Mouse (Mus musculus) neural tube, embryonic 11.5 days (tissue): Measurements from ENCODE around the gene Btf3l4. TPM values are rescaled to one million over a fixed set of nuclear protein-coding genes. Genes with fewer than 3 reads are reported as not detected.
A peak's percentile ranks its signal among the peaks of the same experiment; 100 is the strongest.

Source experiments
- ATAC-seq: fragments of 200-750 bp; cut with Nextera tagmentation; 2 replicates; pipeline ENCODE4 v1.8.0; 2017; ENCODE audit warnings: moderate number of reproducible peaks, mild to moderate bottlenecking, moderate TSS enrichment, moderate library complexity; ENCODE audit not compliant: insufficient read depth, low FRiP score, low TSS enrichment
- DNase-seq: peaks from one replicate; pipeline ENCODE4 v3.0.0-alpha.2; 2015; ENCODE audit warnings: low spot score
- H3K27ac ChIP-seq: fragments of 300-500 bp; sonication (generic); 2 replicates; pipeline ENCODE4 v1.5.1; 2014; ENCODE audit warnings: low read depth, mild to moderate bottlenecking, low read length
- H3K27me3 ChIP-seq: fragments of 300-500 bp; sonication (generic); 2 replicates; pipeline ENCODE4 v1.6.1; 2014; ENCODE audit warnings: mild to moderate bottlenecking, low read length, mixed read lengths; ENCODE audit not compliant: control insufficient read depth, insufficient read depth
- H3K36me3 ChIP-seq: fragments of 300-500 bp; sonication (generic); 2 replicates; pipeline ENCODE4 v1.6.1; 2014; ENCODE audit warnings: mild to moderate bottlenecking, low read length, moderate library complexity, mixed read lengths; ENCODE audit not compliant: control insufficient read depth, insufficient read depth
- H3K4me1 ChIP-seq: fragments of 300-500 bp; sonication (generic); 2 replicates; pipeline ENCODE4 v1.6.1; 2014; ENCODE audit warnings: low read length, mixed read lengths; ENCODE audit not compliant: control insufficient read depth, insufficient read depth
- H3K4me2 ChIP-seq: fragments of 300-500 bp; sonication (generic); 2 replicates; pipeline ENCODE4 v1.6.1; 2014; ENCODE audit warnings: low read depth, mild to moderate bottlenecking, moderate library complexity
- H3K4me3 ChIP-seq: fragments of 300-500 bp; sonication (generic); 2 replicates; pipeline ENCODE4 v1.5.1; 2014; ENCODE audit warnings: low read depth, low read length
- H3K9ac ChIP-seq: fragments of 300-500 bp; sonication (generic); 2 replicates; pipeline ENCODE4 v1.6.1; 2014; ENCODE audit warnings: mild to moderate bottlenecking, low read length
- H3K9me3 ChIP-seq: fragments of 300-500 bp; sonication (generic); 2 replicates; pipeline ENCODE4 v1.6.1; 2016; ENCODE audit warnings: low read length; ENCODE audit not compliant: control insufficient read depth
- WGBS: fragments of 180-500 bp; shearing (Covaris S2); extraction: QIAGEN DNeasy Blood & Tissue Kit; methylation state at CpG from one replicate; pipeline ENCODE4 v1.1.7; 2014; 5-methylcytosine and 5-hydroxymethylcytosine counted together
- polyA plus RNA-seq: library from polyadenylated mRNA; unstranded; fragments of >200 nt; fragmentation: Nextera tagmentation; extraction: Ambion mirVana; gene quantifications from 2 replicates; pipeline ENCODE4 v1.2.1, GENCODE M21; 2014

Gene Btf3l4
- polyA plus RNA-seq, 1 experiment from 2014 or later = 235 TPM

DNA sequence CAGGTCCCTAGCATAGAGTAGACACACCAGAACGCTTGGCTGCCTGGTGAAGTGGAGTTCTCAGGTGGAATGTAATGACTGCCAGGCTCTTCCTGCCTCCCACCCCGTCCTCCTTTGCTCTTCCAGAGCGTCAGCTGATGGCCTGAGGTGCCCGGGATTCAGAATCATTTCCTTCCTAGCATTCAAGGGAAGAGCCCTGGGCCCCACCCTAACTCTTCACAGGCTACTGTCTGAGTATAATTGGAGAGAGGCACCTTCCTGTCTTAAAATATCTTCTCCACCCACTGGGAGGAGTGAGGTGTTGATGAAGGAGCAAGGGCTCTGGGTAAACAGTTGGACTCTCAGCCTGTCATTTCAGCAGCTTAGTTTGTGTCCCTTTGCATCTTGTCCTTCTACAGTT is 36.7 kb downstream of the Btf3l4 start:
- DNase-seq (no peak), ATAC-seq (no peak)
- 0 out of 2 replicates have a peak, but pooled peaks cover 2% of the 10 kb centered on the region for H3K4me1 ChIP-seq
- no peaks in the 10 kb centered on the region for H3K9me3 ChIP-seq
- H3K9ac ChIP-seq = no peak overlapping the region
- H3K36me3 ChIP-seq = no peaks in the 10 kb centered on the region
- no peak overlapping the region for H3K27ac ChIP-seq
- H3K4me2 ChIP-seq = no peak overlapping the region
- whole genome bisulfite sequencing = 38% methylated on average over 4 of the region's 4 CpGs
- H3K4me3 ChIP-seq = no peak overlapping the region
- no peaks in the 10 kb centered on the region for H3K27me3 ChIP-seq

DNA sequence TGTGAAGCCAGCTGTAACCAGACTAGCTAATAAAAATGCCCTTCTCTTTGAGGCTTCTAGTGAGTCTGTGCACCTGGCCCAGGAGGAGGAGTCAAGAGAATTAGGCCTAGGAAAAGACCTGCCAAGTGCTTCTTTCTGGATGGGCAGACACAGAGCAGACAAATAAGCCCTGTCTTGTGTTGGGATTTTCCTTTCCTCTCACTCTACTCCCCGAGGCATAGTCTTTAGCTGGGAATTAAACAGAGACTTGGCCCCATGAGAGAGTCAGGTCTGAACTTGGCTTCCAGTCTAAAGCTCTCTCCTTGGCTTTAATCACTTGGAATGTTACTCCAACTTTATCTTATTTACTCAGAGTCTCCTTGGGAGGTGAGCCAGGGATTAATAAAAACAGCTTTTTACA is 39.5 kb downstream of the Btf3l4 start:
- ATAC-seq = no peak

DNA sequence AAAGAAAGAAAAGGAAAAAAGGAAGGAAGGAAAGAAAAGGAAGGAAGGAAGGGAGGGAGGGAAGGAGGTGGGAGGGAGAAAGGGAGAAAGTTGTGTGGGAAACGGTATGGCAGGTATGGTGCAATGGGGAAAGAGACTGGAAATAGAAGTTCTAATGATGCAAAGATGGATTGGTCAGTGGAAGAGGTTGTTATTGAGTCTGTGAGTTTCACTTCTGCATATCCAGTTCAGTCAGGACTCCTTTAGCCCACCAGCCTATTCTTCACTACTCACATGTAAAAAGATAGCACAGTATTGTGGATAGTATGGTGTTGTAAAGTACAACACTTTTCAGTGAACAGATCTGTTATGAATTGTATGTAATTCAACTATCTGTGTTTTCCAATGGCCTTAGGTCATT is 42.9 kb downstream of the Btf3l4 start:
- no peaks in the 10 kb centered on the region for H3K36me3 ChIP-seq
- ATAC-seq = no peak
- WGBS = 74% methylated on average over 1 of the region's 1 CpGs

More for the DNA sequence above, 39.5 kb downstream of the Btf3l4 start:
- H3K27me3 ChIP-seq = no peaks in the 10 kb centered on the region
- H3K27ac ChIP-seq = no peak overlapping the region
- 0 out of 2 replicates have a peak, but pooled peaks cover 2% of the 10 kb centered on the region for H3K4me1 ChIP-seq
- H3K4me2 ChIP-seq = no peak overlapping the region
- DNase-seq = no peak
- H3K9ac ChIP-seq = no peak overlapping the region
- 68% methylated on average over 1 of the region's 1 CpGs for WGBS
- H3K4me3 ChIP-seq = no peak overlapping the region
- H3K36me3 ChIP-seq = no peaks in the 10 kb centered on the region
- no peaks in the 10 kb centered on the region for H3K9me3 ChIP-seq

DNA sequence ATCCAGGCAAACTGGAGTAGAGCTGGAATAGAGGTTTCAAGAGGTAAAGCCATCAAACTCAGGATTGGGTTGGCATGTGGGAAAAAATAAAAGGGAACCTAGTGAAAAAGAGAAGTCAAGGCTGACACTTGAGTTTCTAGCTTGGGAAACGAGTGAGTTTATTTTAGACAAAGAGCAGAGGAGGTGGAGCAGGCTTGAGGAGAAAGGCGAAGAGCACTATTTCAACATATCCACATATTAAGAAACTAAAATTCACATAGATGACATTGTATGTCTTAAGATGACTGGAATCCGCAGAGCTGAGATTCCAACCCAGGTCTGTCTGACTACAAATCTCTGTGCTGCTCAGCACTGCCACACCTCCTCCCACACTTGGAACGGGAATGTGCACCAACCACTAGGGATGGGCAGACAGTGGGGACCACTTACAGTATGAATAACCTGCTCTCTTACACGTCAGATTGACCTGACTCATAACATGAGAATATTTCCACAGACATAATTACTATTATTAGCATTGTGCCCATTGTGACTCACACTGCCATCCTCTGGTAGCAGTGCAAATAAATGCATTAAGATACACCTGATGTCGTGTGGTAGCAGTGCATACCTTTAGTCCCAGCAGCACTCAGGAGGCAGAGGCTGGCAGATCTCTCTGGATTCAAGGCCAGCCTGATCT is 44.0 kb downstream of the Btf3l4 start:
- Histone ChIP-seq H3K4me2 (no peak overlapping the region), H3K4me3 (no peak overlapping the region), H3K36me3 (no peaks in the 10 kb centered on the region), H3K4me1 (no peaks in the 10 kb centered on the region), H3K27ac (no peak overlapping the region), H3K27me3 (no peaks in the 10 kb centered on the region), H3K9ac (no peak overlapping the region), H3K9me3 (no peaks in the 10 kb centered on the region)
- ATAC-seq (no peak), DNase-seq (no peak)
- 81% methylated on average over 6 of the region's 6 CpGs for WGBS

More for the DNA sequence above, 42.9 kb downstream of the Btf3l4 start:
- Histone ChIP-seq H3K27ac (no peak overlapping the region), H3K9ac (no peak overlapping the region), H3K4me2 (no peak overlapping the region), H3K27me3 (no peaks in the 10 kb centered on the region), H3K4me1 (no peaks in the 10 kb centered on the region), H3K4me3 (no peak overlapping the region), H3K9me3 (no peaks in the 10 kb centered on the region)
- DNase-seq = no peak

DNA sequence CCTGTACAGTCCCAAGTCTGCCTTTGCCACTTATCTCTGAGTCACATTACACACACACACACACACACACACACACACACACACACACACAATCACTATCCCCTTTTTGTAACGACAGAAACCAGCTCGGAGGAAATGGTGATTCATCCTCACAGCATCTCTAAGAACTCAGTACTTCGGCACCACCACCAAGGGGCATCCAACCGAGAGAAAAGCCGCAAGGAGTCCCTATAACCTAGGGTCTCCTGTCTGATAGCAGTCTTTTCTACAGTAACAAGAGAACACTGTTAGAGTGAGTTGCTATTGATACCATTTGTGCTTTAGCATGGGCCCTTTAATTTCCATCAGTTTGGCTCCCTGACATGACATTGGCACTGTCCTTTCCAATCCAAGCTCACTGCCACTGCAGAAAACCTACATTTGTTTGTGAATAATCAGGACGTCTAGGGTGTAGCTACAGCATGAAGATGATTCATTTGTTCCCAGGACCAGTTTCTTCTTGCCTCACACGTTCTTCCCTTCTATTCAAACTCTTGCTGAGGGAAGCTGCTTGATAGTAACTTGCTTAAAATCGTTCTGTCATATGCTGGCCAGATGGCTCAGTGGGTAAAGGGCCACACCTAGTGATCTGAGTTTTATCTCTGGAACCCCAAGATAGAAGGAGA is 50.9 kb downstream of the Btf3l4 start:
- Histone ChIP-seq H3K9ac (no peak overlapping the region), H3K4me1 (no peaks in the 10 kb centered on the region), H3K36me3 (no peaks in the 10 kb centered on the region), H3K27ac (no peak overlapping the region), H3K27me3 (no peaks in the 10 kb centered on the region), H3K9me3 (no peaks in the 10 kb centered on the region), H3K4me2 (no peak overlapping the region), H3K4me3 (no peak overlapping the region)
- ATAC-seq (no peak), DNase-seq (no peak)
- 36% methylated on average over 8 of the region's 8 CpGs for WGBS

DNA sequence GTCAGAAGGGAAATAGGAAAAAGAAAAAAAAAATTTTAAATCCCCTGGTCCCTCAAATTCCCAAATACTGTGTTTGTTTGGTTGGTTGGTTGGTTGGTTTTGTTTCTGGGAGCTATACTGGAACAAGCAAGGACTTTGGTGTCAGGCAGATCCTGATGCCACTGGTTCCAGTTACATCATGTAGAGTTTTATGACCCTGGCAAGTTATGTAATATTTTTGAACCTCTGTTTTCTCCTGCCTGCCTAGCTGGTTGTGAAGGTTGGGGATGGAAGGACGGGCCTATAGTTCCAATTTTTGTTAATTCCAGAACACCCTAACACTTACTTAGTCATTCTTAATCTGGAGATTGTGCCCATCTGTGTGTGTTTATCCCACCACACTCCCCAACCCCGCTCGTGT is 51.8 kb downstream of the Btf3l4 start:
- DNase-seq (no peak), ATAC-seq (no peak)
- Histone ChIP-seq H3K4me2 (no peak overlapping the region), H3K4me1 (no peaks in the 10 kb centered on the region), H3K9me3 (no peaks in the 10 kb centered on the region), H3K27me3 (no peaks in the 10 kb centered on the region), H3K36me3 (no peaks in the 10 kb centered on the region), H3K27ac (no peak overlapping the region), H3K4me3 (no peak overlapping the region), H3K9ac (no peak overlapping the region)
- 76% methylated on average over 3 of the region's 3 CpGs for WGBS

DNA sequence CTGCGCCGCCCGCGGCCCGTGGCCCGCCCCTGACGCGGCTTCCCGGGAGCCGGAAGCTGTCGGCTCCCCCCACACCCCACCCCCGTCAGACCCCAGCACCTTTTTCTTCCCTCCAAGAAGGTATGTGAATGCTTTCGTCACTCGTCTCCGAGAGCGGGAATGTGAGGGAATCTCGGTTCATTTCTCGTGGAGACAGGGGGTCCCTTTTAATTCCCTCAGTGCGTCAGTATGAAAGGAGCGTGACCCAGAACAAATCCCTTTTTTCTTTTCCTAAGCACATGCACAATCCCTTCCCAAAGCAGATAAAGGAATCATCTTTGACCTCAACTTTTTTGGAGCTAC is 52.6 kb downstream of the Btf3l4 start:
- Histone ChIP-seq H3K4me3 (peak overlapping the region; percentile 52), H3K4me1 (no peaks in the 10 kb centered on the region), H3K9me3 (no peaks in the 10 kb centered on the region), H3K27ac (peak overlapping the region; percentile 97), H3K9ac (peak overlapping the region; percentile 98), H3K27me3 (no peaks in the 10 kb centered on the region), H3K4me2 (peak overlapping the region; percentile 66), H3K36me3 (no peaks in the 10 kb centered on the region)
- 0% methylated on average over 15 of the region's 20 CpGs for WGBS
- ATAC-seq (no peak; the same call in 1 of the 2 replicates), DNase-seq (no peak)

DNA sequence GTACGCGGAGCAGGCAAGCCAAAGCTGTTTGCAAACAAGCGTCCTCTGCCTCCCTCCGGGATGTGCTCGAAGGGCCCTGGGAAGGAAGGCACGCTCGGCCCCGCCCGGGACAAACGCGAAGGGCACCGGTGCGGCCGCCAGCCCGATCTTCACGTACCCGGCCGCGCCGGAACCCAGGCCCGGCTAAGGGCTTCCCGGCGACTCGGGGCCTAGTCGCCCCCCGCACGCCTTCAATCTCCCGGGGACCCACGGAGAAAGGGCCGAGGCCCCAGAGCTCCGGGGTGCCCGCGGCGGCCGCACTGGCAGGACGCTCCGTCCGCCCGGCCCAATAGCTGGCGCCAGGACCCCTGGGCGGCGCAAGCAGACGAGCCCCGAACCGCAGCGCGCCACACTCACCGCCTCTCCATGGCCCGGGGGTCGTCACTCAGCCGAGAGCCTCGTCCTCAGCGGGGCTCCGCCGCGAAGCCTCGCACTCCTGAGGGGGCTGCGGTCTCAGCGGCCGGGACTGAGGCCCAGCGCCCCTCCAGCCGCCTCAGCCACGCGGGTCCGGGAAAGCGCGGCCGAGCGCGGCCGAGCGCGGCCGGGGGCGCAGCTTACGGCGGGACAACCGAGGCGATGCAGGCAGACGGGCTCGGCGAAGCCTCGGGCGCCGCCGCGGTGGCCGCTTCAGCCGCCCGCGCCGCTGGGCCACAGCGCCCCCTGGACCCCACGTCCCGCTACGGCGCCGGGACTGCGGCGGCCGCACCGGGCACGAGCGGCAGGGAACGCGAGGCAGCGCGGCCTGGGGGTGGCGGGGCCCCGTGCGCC is 53.2 kb downstream of the Btf3l4 start, which contains the start of gene Zfyve9:
Gene Zfyve9 (minus strand): TSS at position 742 of the 807 bp plus-strand sequence.
- peak; percentile 90 for DNase-seq
- peak within 1 kb of the TSS; percentile 97 for H3K27ac ChIP-seq
- peak within 1 kb of the TSS; percentile 66 for H3K4me2 ChIP-seq
- no peaks in the 10 kb centered on the region for H3K9me3 ChIP-seq
- H3K4me3 ChIP-seq = peak within 1 kb of the TSS; percentile 52
- H3K27me3 ChIP-seq = no peaks in the 10 kb centered on the region
- peak; percentile 90 for ATAC-seq
- H3K4me1 ChIP-seq = no peaks in the 10 kb centered on the region
- H3K36me3 ChIP-seq = no peaks in the 10 kb centered on the region
- peak within 1 kb of the TSS; percentile 98 for H3K9ac ChIP-seq
- under 1% methylated on average over 94 of the region's 111 CpGs for WGBS
